Mouse (Mus musculus): ENCODE results near the gene Zfp874b. TPM values are rescaled to one million over a fixed set of nuclear protein-coding genes. Genes with fewer than 3 reads are reported as not detected.
"Not testable (repeated sequence)": the region's sequence is repeated elsewhere in the genome, so short reads cannot be mapped to it uniquely, and the experiment has no call there.

The Zfp874b gene
- 3.8 and 5.2 TPM in 2 replicates for polyA plus RNA-seq (2015; fragmentation: Nextera tagmentation; extraction: Ambion mirVana)

- H3K4me3 ChIP-seq, result peak within 1 kb of the TSS; percentile 65
- peak; percentile 88 for ATAC-seq (ENCODE audit: insufficient number of reproducible peaks, insufficient read depth, low FRiP score, low TSS enrichment, low read depth)
- peaks cover 6% of the 10 kb centered on the region for H3K4me1 ChIP-seq
- 5% methylated on average over 20 of the region's 20 CpGs for WGBS
- H3K4me2 ChIP-seq, result peak within 1 kb of the TSS; percentile 70
- H3K9me3 ChIP-seq, result peaks cover 1% of the 10 kb centered on the region; the same call in 1 of the 2 replicates
- H3K36me3 ChIP-seq, result peaks cover 26% of the 10 kb centered on the region
- H3K27me3 ChIP-seq, result no peaks in the 10 kb centered on the region
- peak within 1 kb of the TSS; percentile 28; the same call in 1 of the 2 replicates for H3K27ac ChIP-seq
- peak within 1 kb of the TSS; percentile 74 for H3K9ac ChIP-seq
Observed at GRCm38 (mm10) chr13:67483625-67484423, at the start of gene Zfp874b. TSS of gene Zfp874b (minus strand) at chr13:67484258.

GRCm38 (mm10) chr13:67527049-67527730 lies 43.1 kb upstream of the Zfp874b start:
- H3K9me3 ChIP-seq, result no peaks in the 10 kb centered on the region
- H3K4me2 ChIP-seq, result no peak overlapping the region
- WGBS, result 80% methylated on average over 3 of the region's 3 CpGs

GRCm38 (mm10) chr13:67525753-67526410 lies 41.8 kb upstream of the Zfp874b start, which contains the start of the genes Gm26965 and Zfp87:
TSS of gene Gm26965 (minus strand) at chr13:67526151.
TSS of gene Zfp87 (minus strand) at chr13:67526177.
- Histone ChIP-seq H3K4me3 (peak within 1 kb of the TSS; percentile 84), H3K36me3 (peaks cover under 1% of the 10 kb centered on the region; the same call in 1 of the 2 replicates), H3K4me2 (peak within 1 kb of the TSS; percentile 86), H3K9me3 (no peaks in the 10 kb centered on the region), H3K9ac (peak within 1 kb of the TSS; percentile 87), H3K27me3 (no peaks in the 10 kb centered on the region; the same call in 1 of the 2 replicates), H3K27ac (peak within 1 kb of the TSS; percentile 79), H3K4me1 (peaks cover 10% of the 10 kb centered on the region)
- ATAC-seq (ENCODE audit: insufficient number of reproducible peaks, insufficient read depth, low FRiP score, low TSS enrichment, low read depth), result peak; percentile 98
- under 1% methylated on average over 27 of the region's 27 CpGs for WGBS

More at GRCm38 (mm10) chr13:67527049-67527730, 43.1 kb upstream of the Zfp874b start:
- no peak overlapping the region for H3K9ac ChIP-seq
- no peak overlapping the region for H3K27ac ChIP-seq
- H3K4me1 ChIP-seq, result peaks cover 10% of the 10 kb centered on the region
- no peaks in the 10 kb centered on the region; the same call in 1 of the 2 replicates for H3K27me3 ChIP-seq
- no peak for ATAC-seq (ENCODE audit: insufficient number of reproducible peaks, insufficient read depth, low FRiP score, low TSS enrichment, low read depth)
- H3K4me3 ChIP-seq, result no peak overlapping the region
- no peaks in the 10 kb centered on the region for H3K36me3 ChIP-seq

GRCm38 (mm10) chr13:67500908-67501307 lies 16.9 kb upstream of the Zfp874b start:
- H3K4me1 ChIP-seq, result peaks cover 8% of the 10 kb centered on the region
- H3K27ac ChIP-seq, result no peak overlapping the region
- H3K36me3 ChIP-seq, result peaks cover 15% of the 10 kb centered on the region
- no peak overlapping the region for H3K9ac ChIP-seq
- 0 out of 2 replicates have a peak, but pooled peaks cover 4% of the 10 kb centered on the region for H3K9me3 ChIP-seq
- peak overlapping the region; percentile 79; the same call in 1 of the 2 replicates for H3K4me3 ChIP-seq
- ATAC-seq (ENCODE audit: insufficient number of reproducible peaks, insufficient read depth, low FRiP score, low TSS enrichment, low read depth), result 0 out of 2 replicates have a peak, but pooled peaks have one; percentile 46
- 78% methylated on average over 1 of the region's 1 CpGs for WGBS
- H3K27me3 ChIP-seq, result no peaks in the 10 kb centered on the region
- 0 out of 2 replicates have a peak overlapping the region, but pooled peaks have one; percentile 73 for H3K4me2 ChIP-seq

- under 1% methylated on average over 22 of the region's 22 CpGs for WGBS
- peak; percentile 85 for ATAC-seq (ENCODE audit: insufficient number of reproducible peaks, insufficient read depth, low FRiP score, low TSS enrichment, low read depth)
- peak within 1 kb of the TSS; percentile 73 for H3K4me2 ChIP-seq
- H3K27me3 ChIP-seq, result no peaks in the 10 kb centered on the region
- H3K4me3 ChIP-seq, result peak within 1 kb of the TSS; percentile 79
- peaks cover 8% of the 10 kb centered on the region for H3K4me1 ChIP-seq
- H3K27ac ChIP-seq, result 0 out of 2 replicates have a peak within 1 kb of the TSS, but pooled peaks have one; percentile 52
- H3K36me3 ChIP-seq, result peaks cover 21% of the 10 kb centered on the region
- peak within 1 kb of the TSS; percentile 82 for H3K9ac ChIP-seq
- H3K9me3 ChIP-seq, result 0 out of 2 replicates have a peak, but pooled peaks cover 4% of the 10 kb centered on the region
Observed at GRCm38 (mm10) chr13:67500084-67500719, 16.1 kb upstream of the Zfp874b start, which contains the start of gene Zfp58. TSS of gene Zfp58 (minus strand) at chr13:67500555.

DNA sequence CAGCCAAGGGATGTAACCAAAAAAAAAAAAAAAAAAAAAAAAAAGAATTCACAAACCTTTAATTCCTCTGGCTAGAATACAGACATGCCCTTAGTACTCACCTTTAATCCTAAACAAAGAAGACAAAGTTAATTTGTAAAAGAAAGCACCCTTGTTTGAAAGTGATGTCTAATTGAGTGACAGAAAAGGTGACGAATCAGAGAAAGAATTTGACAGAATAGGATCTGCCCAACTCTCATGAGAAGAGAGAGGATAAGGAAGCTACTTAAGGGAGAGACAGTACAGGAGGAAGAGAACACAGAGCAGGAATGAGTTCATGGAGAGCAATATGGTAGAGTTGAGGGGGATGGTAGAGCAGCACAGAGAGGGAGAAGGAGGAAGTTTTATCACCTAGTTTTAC lies 11.6 kb upstream of the Zfp874b start:
- Histone ChIP-seq H3K4me3 (no peak overlapping the region), H3K9ac (no peak overlapping the region), H3K4me1 (peaks cover 8% of the 10 kb centered on the region), H3K9me3 (peaks cover 33% of the 10 kb centered on the region), H3K4me2 (no peak overlapping the region), H3K27ac (no peak overlapping the region), H3K36me3 (peaks cover 65% of the 10 kb centered on the region), H3K27me3 (no peaks in the 10 kb centered on the region)
- WGBS, result 94% methylated on average over 1 of the region's 1 CpGs
- no peak for ATAC-seq (ENCODE audit: insufficient number of reproducible peaks, insufficient read depth, low FRiP score, low TSS enrichment, low read depth)

DNA sequence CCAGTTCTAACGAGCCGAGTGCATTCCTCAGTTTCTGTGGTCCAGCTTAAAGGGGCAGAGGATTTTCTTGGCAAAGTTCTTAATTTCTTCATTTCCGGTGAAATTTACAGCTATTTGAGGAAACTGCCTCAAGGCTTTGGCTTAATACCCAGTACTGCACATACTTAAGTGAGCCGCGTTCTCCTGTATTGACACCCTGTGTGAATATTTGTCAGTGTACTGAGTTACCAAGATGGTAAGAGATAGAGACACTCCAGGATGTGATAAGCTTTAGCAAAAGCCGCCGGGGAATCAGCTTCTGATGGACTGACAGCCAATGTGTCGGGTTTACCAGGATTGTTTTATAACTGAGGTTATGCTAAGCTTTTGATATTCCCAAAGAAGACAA lies 360 bp upstream of the Zfp874b start:
- H3K4me3 ChIP-seq, result peak overlapping the region; percentile 65
- peaks cover 6% of the 10 kb centered on the region for H3K4me1 ChIP-seq
- peaks cover 5% of the 10 kb centered on the region for H3K9me3 ChIP-seq
- no peaks in the 10 kb centered on the region for H3K27me3 ChIP-seq
- WGBS, result 35% methylated on average over 8 of the region's 8 CpGs
- ATAC-seq (ENCODE audit: insufficient number of reproducible peaks, insufficient read depth, low FRiP score, low TSS enrichment, low read depth), result no peak; the same call in 1 of the 2 replicates
- H3K9ac ChIP-seq, result peak overlapping the region; percentile 74
- H3K36me3 ChIP-seq, result peaks cover 31% of the 10 kb centered on the region
- H3K4me2 ChIP-seq, result peak overlapping the region; percentile 70
- H3K27ac ChIP-seq, result peak overlapping the region; percentile 28; the same call in 1 of the 2 replicates

DNA sequence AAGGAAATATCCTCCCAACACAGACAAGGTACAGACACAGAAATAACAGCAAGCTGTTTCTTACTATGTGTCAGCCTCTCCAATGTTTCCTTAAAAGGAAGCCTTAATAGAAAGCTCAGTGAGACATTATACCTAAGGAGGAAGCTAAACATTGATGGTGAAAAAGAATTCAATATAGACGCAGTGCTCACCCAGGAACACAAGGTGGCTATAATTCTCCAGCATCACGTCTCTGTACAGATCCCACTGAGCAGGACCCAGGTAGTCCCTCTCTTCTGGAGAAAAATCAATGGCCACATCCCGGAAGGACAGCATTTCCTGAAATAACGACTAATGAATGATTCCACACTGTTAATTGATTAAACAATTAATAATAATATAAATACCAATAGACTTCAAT lies 2.5 kb downstream of the Zfp874b start:
- H3K9ac ChIP-seq, result no peak overlapping the region
- no peaks in the 10 kb centered on the region; the same call in 1 of the 2 replicates for H3K9me3 ChIP-seq
- no peak overlapping the region for H3K4me2 ChIP-seq
- WGBS, result 66% methylated on average over 4 of the region's 4 CpGs
- H3K36me3 ChIP-seq, result peaks cover 14% of the 10 kb centered on the region
- H3K4me3 ChIP-seq, result no peak overlapping the region
- peaks cover 6% of the 10 kb centered on the region for H3K4me1 ChIP-seq
- no peak for ATAC-seq (ENCODE audit: insufficient number of reproducible peaks, insufficient read depth, low FRiP score, low TSS enrichment, low read depth)
- H3K27me3 ChIP-seq, result no peaks in the 10 kb centered on the region
- H3K27ac ChIP-seq, result no peak overlapping the region

DNA sequence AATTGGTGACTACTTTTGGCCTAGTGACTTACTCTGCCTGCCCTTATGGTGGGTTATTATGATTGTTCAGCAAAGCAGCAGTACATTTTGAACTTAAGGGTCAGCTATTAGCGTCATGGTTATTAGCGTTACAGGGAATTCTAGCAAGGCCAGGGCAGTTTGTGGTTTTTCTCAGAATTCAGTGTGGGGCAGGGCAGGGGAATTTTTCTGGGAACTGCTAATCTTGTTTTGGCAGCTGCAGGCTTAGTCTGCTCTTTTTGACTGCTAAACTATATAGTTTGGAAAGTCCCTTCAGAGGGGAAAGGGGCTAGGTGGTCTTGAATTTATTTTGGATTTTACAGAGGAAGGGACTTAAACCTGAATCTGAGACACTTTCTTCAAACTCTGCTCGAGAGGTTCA lies 14.8 kb downstream of the Zfp874b start:
- Histone ChIP-seq H3K4me1 (no peaks in the 10 kb centered on the region), H3K9me3 (peaks cover 5% of the 10 kb centered on the region; the same call in 1 of the 2 replicates), H3K36me3 (peaks cover 34% of the 10 kb centered on the region), H3K27ac (no peak overlapping the region), H3K9ac (no peak overlapping the region), H3K4me2 (no peak overlapping the region), H3K4me3 (no peak overlapping the region), H3K27me3 (no peaks in the 10 kb centered on the region)
- ATAC-seq (ENCODE audit: insufficient number of reproducible peaks, insufficient read depth, low FRiP score, low TSS enrichment, low read depth), result no peak
- 86% methylated on average over 3 of the region's 3 CpGs for WGBS

DNA sequence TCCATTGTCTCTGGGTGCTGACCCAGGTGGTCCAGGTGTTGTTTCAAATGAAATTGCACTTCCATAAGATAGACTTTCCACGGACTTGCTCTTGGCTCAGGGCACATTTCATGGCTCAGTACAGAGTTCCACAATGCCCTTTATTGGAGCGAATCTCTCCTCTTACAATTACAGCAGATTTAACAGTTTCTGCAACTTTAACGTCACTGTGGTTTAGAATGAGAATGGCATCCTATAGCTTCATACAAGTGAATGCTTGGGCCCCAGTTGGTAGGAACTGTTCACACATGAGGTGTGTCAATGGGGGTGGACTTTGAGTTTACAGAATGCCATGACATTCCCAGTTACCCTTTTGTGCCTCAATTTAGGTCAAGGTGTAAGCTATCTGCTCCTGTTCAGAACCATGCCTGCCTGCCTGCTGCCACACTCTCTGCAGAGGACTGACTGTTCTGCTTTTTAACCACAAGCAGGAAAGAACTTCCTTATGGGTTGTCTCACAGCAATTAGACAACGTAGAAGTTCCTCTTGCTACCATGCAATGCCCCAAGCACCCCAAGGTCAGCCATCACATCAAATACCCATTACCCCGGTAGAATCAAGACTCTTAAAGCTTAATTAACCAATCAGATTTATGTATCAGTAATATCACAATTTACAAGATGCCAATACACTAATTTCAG lies 20.4 kb downstream of the Zfp874b start:
- H3K4me1 ChIP-seq; H3K27ac ChIP-seq; H3K9me3 ChIP-seq; H3K4me3 ChIP-seq; ATAC-seq (ENCODE audit: insufficient number of reproducible peaks, insufficient read depth, low FRiP score, low TSS enrichment, low read depth); H3K9ac ChIP-seq; H3K4me2 ChIP-seq; H3K27me3 ChIP-seq; H3K36me3 ChIP-seq: not testable (repeated sequence)
- WGBS, result 80% methylated on average over 3 of the region's 5 CpGs
